Mouse (Mus musculus): ENCODE results near the gene Snx29. TPM values are rescaled to one million over a fixed set of nuclear protein-coding genes. Genes with fewer than 3 reads are reported as not detected.

The Snx29 gene
- polyA plus RNA-seq (2012; rRNA removed) = 9.0 and 9.1 TPM in 2 replicates

DNA sequence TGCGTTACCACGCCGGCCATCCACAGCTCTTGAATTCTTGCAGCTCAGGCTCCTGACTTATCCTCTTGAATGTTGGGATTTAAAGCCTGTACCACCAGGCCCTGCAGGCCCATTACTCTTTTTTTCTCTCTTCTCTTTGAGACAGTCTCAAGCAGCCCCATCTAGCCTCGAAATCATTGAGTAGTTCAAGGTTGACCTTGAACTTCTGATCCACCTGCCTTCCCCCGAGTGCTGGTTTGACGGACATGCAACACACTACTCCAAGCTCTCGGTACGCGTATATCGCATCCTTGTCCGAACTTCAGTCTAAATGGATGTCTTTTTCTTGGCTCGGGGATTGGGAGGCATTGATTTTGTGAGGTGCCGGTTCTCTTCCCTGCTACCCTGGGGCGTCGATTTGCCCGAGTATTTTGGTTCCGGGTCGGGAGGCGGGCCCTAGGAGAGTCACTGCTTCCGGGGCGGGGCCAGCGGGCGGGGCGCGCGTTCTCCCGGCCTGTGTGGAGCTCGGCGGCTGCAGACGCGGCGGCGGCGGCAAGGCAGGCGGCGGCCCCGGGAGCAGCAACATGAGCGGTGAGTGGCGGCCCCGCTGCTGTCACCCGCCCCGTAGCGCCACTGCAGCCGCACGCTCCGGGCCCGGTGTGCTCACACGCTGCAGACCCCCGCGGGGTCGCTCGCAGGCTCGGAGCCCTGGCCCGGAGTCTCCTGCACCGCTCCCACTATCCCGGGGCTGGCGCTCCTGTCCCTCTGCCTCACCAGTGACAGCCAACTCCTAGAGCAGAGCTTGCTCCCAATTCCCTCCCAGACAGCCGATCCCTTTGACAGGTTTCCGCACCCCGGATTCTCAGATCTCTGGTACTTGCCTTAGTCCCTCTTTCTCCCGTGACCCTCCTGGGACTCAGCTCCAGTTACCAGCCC is at the start of gene Snx29:
Gene Snx29 (plus strand): TSS at position 500 of the 915 bp plus-strand sequence.

DNA sequence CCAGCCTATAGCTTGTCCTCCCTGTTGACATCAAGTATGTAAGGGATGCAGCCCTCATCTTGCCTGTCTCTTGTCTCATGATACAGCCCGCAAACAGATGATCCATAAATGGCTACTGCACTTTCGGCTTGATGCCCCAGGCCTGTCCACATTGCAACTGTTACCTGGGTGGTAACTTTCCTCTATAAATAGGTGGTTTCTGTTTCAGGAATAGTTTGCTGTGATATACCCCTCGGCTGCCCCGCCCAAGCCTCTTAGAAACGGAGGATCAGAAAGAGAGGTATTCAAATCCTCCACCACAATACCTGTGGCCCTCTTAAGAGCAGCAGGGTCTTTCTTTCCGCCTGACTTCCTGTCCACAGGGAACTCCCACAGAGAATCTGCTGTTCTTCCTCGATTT is 9.2 kb upstream of the Snx29 start, which contains the start of gene Tnfrsf17:
Gene Tnfrsf17 (plus strand): TSS at position 301 of the 400 bp plus-strand sequence.

Other genes starting within 250 kb of the Snx29 start
- 23.9 and 26.3 TPM in 2 replicates for gene Txndc11, start 188.3 kb upstream of the Snx29 start, polyA plus RNA-seq (2012; rRNA removed)
- gene Zc3h7a, start 146.5 kb upstream of the Snx29 start, polyA plus RNA-seq (2012; rRNA removed) = 153 and 162 TPM in 2 replicates
- gene Rsl1d1, start 119.6 kb upstream of the Snx29 start, polyA plus RNA-seq (2012; rRNA removed) = 71.1 and 78.5 TPM in 2 replicates
- 53.0 and 56.4 TPM in 2 replicates for gene Gspt1, start 68.6 kb upstream of the Snx29 start, polyA plus RNA-seq (2012; rRNA removed)
- gene Tnfrsf17, start 9.1 kb upstream of the Snx29 start, polyA plus RNA-seq (2012; rRNA removed) = 0.06 and 0.21 TPM in 2 replicates